In the genomic region with DNA sequence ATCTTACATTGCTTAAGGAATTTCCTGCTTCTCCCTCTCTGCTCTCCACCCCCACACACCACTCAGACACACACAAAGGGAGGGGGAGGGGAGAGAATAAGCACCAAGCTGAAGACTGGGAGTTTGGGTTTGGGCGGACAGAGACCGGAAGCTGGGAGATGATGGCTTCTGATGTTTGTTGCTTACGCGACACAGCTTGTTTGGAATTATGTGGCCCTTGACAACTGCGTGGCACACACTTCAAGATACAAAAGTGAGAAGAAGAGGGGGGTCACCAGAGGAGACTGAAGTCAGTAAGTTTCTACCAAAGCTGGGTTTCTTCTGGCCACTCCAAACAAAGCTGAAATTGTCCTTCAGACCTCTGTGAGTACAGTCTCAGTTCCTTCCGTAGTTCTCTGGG, we compare ENCODE assay signal across 8 mouse cellular contexts. TPM values are rescaled to one million over a fixed set of nuclear protein-coding genes. Genes with fewer than 3 reads are reported as not detected.
A peak's percentile ranks its signal among the peaks of the same experiment; 100 is the strongest.
DNase-seq lines count a peak whose midpoint lies in the region; ATAC-seq and TF ChIP-seq lines count a peak whose summit lies in the region.

Il1rl2 (plus strand) TSS at position 154 of the 400 bp plus-strand sequence.

- 0 out of 2 replicates have a peak, but pooled peaks have one; percentile 53 for ATAC-seq in intestine, embryonic 14.5 days (replicated peaks; ENCODE audit: low FRiP score, low TSS enrichment, low read depth)
- ATAC-seq in lung, embryonic 14.5 days (ENCODE audit: insufficient read depth): peak; percentile 84

- DNase-seq in CD8-positive naive resting alpha-beta T cell, adult 2 months (ENCODE audit: low read depth in 2 of 2, low spot score in 2 of 2): peak; percentile 14 to 31
- DNase-seq in heart, adult 11 months: peak; percentile 94
- no peak for DNase-seq in intestine, embryonic 14.5 days (ENCODE audit: low spot score)
- peak; percentile 79 for DNase-seq in lung, embryonic 14.5 days
- no peak for DNase-seq in cerebellum, adult 11-12 months
- no peak for DNase-seq in right cerebral cortex, postnatal 36 days (ENCODE audit: low spot score in 2 of 2)

- WGBS in intestine, embryonic 14.5 days: 29% methylated on average over 6 of the region's 6 CpGs
- WGBS in lung, embryonic 14.5 days: 9% methylated on average over 6 of the region's 6 CpGs
- WGBS in olfactory bulb, adult 2 months: 38% methylated on average over 6 of the region's 6 CpGs

- TF ChIP-seq CTCF in bone marrow macrophage, adult 2 months (IDR thresholded peaks at IDR 0.05; ENCODE audit: low read depth, low read length): no peak
- no peak for TF ChIP-seq CTCF in lung, embryonic 14.5 days (IDR thresholded peaks at IDR 0.05; ENCODE audit: low read depth)
- TF ChIP-seq CTCF in olfactory bulb, adult 2 months (IDR thresholded peaks at IDR 0.05; ENCODE audit: insufficient read depth, low read depth, low read length): no peak

- TF ChIP-seq POLR2A in bone marrow macrophage, adult 2 months (IDR thresholded peaks at IDR 0.05; ENCODE audit: borderline replicate concordance, low read depth, low read length): no peak
- no peak for TF ChIP-seq POLR2A in olfactory bulb, adult 2 months (IDR thresholded peaks at IDR 0.05; ENCODE audit: insufficient read depth, low read depth, low read length)

- H3K27ac ChIP-seq in bone marrow macrophage, adult 2 months (ENCODE audit: insufficient read depth, low read depth, low read length): 0 out of 2 replicates have a peak within 1 kb of the TSS, but pooled peaks have one; percentile 14
- H3K27ac ChIP-seq in intestine, embryonic 14.5 days (ENCODE audit: low read depth): no peak within 1 kb of the TSS
- no peak within 1 kb of the TSS for H3K27ac ChIP-seq in lung, embryonic 14.5 days (ENCODE audit: low read depth)
- H3K27ac ChIP-seq in olfactory bulb, adult 2 months (ENCODE audit: insufficient read depth, low read depth, low read length): no peak within 1 kb of the TSS

- H3K9ac ChIP-seq in intestine, embryonic 14.5 days (ENCODE audit: low read length): peak within 1 kb of the TSS; percentile 39
- peak within 1 kb of the TSS; percentile 53 for H3K9ac ChIP-seq in lung, embryonic 14.5 days

- H3K4me1 ChIP-seq in bone marrow macrophage, adult 2 months (ENCODE audit: control insufficient read depth, insufficient read depth, low read length): peaks cover 35% of the 10 kb centered on the region
- peaks cover 7% of the 10 kb centered on the region; the same call in 1 of the 2 replicates for H3K4me1 ChIP-seq in intestine, embryonic 14.5 days (replicated peaks; ENCODE audit: control insufficient read depth, insufficient read depth, low read length)
- H3K4me1 ChIP-seq in lung, embryonic 14.5 days (ENCODE audit: insufficient read depth): peaks cover 9% of the 10 kb centered on the region; the same call in 1 of the 2 replicates
- peaks cover 12% of the 10 kb centered on the region for H3K4me1 ChIP-seq in olfactory bulb, adult 2 months (ENCODE audit: control insufficient read depth, insufficient read depth, low read length)

- H3K36me3 ChIP-seq in intestine, embryonic 14.5 days (ENCODE audit: control insufficient read depth, insufficient read depth, low read length): no peaks in the 10 kb centered on the region
- no peaks in the 10 kb centered on the region for H3K36me3 ChIP-seq in lung, embryonic 14.5 days (ENCODE audit: insufficient read depth)

- peaks cover 16% of the 10 kb centered on the region for H3K27me3 ChIP-seq in intestine, embryonic 14.5 days (replicated peaks; ENCODE audit: control insufficient read depth, insufficient read depth, low read length)
- peaks cover 10% of the 10 kb centered on the region; the same call in 1 of the 2 replicates for H3K27me3 ChIP-seq in lung, embryonic 14.5 days (ENCODE audit: insufficient read depth, low read length)

- no peaks in the 10 kb centered on the region for H3K9me3 ChIP-seq in intestine, embryonic 14.5 days (ENCODE audit: control insufficient read depth, low read length)
- H3K9me3 ChIP-seq in lung, embryonic 14.5 days (ENCODE audit: low read depth, low read length): no peaks in the 10 kb centered on the region

- peak within 1 kb of the TSS; percentile 34 for H3K4me3 ChIP-seq in bone marrow macrophage, adult 2 months (ENCODE audit: insufficient read depth, low read length)
- peak within 1 kb of the TSS; percentile 43 for H3K4me3 ChIP-seq in intestine, embryonic 14.5 days (ENCODE audit: low read depth, low read length)
- H3K4me3 ChIP-seq in lung, embryonic 14.5 days (ENCODE audit: low read depth, low read length): peak within 1 kb of the TSS; percentile 46
- peak within 1 kb of the TSS; percentile 26 for H3K4me3 ChIP-seq in olfactory bulb, adult 2 months (ENCODE audit: insufficient read depth, low read depth, low read length)

- H3K4me2 ChIP-seq in intestine, embryonic 14.5 days (ENCODE audit: low read length): peak within 1 kb of the TSS; percentile 77
- H3K4me2 ChIP-seq in lung, embryonic 14.5 days: peak within 1 kb of the TSS; percentile 90

RNA-seq across cellular contexts. Expression of gene Il1rl2, which starts in this region (rescaled TPM):
- polyA plus RNA-seq in bone marrow macrophage, adult 2 months (2012; ENCODE audit: insufficient read depth, insufficient read length, missing spikeins): 0.46 and 0.75 TPM in 2 replicates
- 3.4 and 4.3 TPM in 2 replicates for polyA plus RNA-seq in intestine, embryonic 14.5 days (2014; fragmentation: Nextera tagmentation; extraction: Ambion mirVana)
- polyA plus RNA-seq in lung, embryonic 14.5 days (2014; fragmentation: Nextera tagmentation; extraction: Ambion mirVana): 7.7 and 7.9 TPM in 2 replicates
- not detected in 2 replicates for polyA plus RNA-seq in olfactory bulb, adult 2 months (2012; ENCODE audit: insufficient read depth, insufficient read length, low replicate concordance, missing spikeins)

Comparison
In these comparisons a context has a peak if more than half of its experiments do, and no peak if none do; other contexts are left out.
1. DNase-seq: peak in CD8-positive naive resting alpha-beta T cell, adult 2 months (2 of 2), heart, adult 11 months (single experiment) and lung, embryonic 14.5 days (single experiment); none in intestine, embryonic 14.5 days (single experiment), cerebellum, adult 11-12 months (single experiment) and right cerebral cortex, postnatal 36 days (0 of 2).
2. Peak in every context shown above with its lines, with median percentiles within 50 percentile points of each other: H3K4me3 ChIP-seq.